Mouse (Mus musculus): ENCODE measurements around the gene Dolpp1. TPM values are rescaled to one million over a fixed set of nuclear protein-coding genes. Genes with fewer than 3 reads are reported as not detected.

Gene Dolpp1
- total and polyA plus RNA-seq, 3 experiments, result 17.9 to 22.3 (median 19.2) TPM

GRCm38 (mm10) chr2:30441518-30442497 is 49.8 kb downstream of the Dolpp1 start (continued):
- TF ChIP-seq E2F4 (IDR thresholded peaks at IDR 0.05; ENCODE audit: insufficient replicate concordance, low read depth, low read length) (peak; percentile 58; the same call in 1 of the 2 replicates), TCF12 (IDR thresholded peaks at IDR 0.05; ENCODE audit: low read depth, low read length) (peak; percentile 91; the same call in 1 of the 2 replicates), BHLHE40 (IDR thresholded peaks at IDR 0.05; ENCODE audit: low read depth, low read length) (peak; percentile 81), USF1 (IDR thresholded peaks at IDR 0.05; ENCODE audit: low read depth, low read length) (no peak), JUND (conservative IDR thresholded peaks at IDR 0.05; ENCODE audit: low read depth, low read length) (peak; percentile 90), ETS1 (conservative IDR thresholded peaks at IDR 0.05; ENCODE audit: low read depth, low read length) (peak; percentile 95), POLR2A (IDR thresholded peaks at IDR 0.05; ENCODE audit: low read depth, low read length) (peak; percentile 50; the same call in 1 of the 2 replicates), ZMIZ1 (IDR thresholded peaks at IDR 0.05; ENCODE audit: low read depth, low read length) (peak; percentile 73; the same call in 1 of the 2 replicates), ELF1 (IDR thresholded peaks at IDR 0.05; ENCODE audit: low read depth, low read length) (peak; percentile 74), ZC3H11A (IDR thresholded peaks at IDR 0.05; ENCODE audit: low read depth, low read length) (no peak)

- DNase-seq (ENCODE audit: extremely low read depth), result no peak
- Histone ChIP-seq H3K4me3 (replicated peaks in 1 of 3; ENCODE audit: low read depth in 2 of 3, low read length in 2 of 3, poor library complexity in 1 of 3) (peak overlapping the region; percentile 5 to 32 (median 20)), H3K4me1 (ENCODE audit: control insufficient read depth in 1 of 2, insufficient read depth in 2 of 2) (peaks cover 37 to 66% of the 10 kb centered on the region in 2 experiments), H3K4me2 (ENCODE audit: insufficient read depth, low read depth, poor library complexity, severe bottlenecking) (peak overlapping the region; percentile 52), H3K27me3 (replicated peaks) (no peaks in the 10 kb centered on the region), H3K9ac (ENCODE audit: insufficient read depth, low read depth) (peak overlapping the region; percentile 26; the same call in 1 of the 2 replicates), H3K27ac (ENCODE audit: insufficient read depth, low read depth) (peak overlapping the region; percentile 85), H3K9me3 (replicated peaks; ENCODE audit: low read length) (no peaks in the 10 kb centered on the region), H3K36me3 (replicated peaks in 1 of 2; ENCODE audit: control insufficient read depth in 1 of 2, insufficient read depth in 1 of 2, low read length in 1 of 2) (peaks cover 43 to 82% of the 10 kb centered on the region in 2 experiments), H3K79me2 (replicated peaks; ENCODE audit: control insufficient read depth, extremely low read depth, insufficient read depth, poor library complexity, severe bottlenecking) (no peaks in the 10 kb centered on the region)
- dilution Hi-C loops (cut with MboI; ENCODE audit: extremely low pct_ligation_motif_present, extremely low pct_unique_long_range_greater_than_20kb, low sequenced_read_pairs) (no loop called here), in situ Hi-C loops (cut with MboI; ENCODE audit: low pct_ligation_motif_present, low pct_unique_long_range_greater_than_20kb, low sequenced_read_pairs) (no loop called here)
- no peak for TF ChIP-seq PAX5 (IDR thresholded peaks at IDR 0.05; ENCODE audit: low read length)
- no peak for TF ChIP-seq CTCF (conservative IDR thresholded peaks at IDR 0.05 in 1 of 2, IDR thresholded peaks at IDR 0.05 in 1 of 2; ENCODE audit: low read depth in 2 of 2, low read length in 2 of 2)
- TF ChIP-seq ZNF384 (IDR thresholded peaks at IDR 0.05; ENCODE audit: low read depth, low read length), result no peak
- no peak for TF ChIP-seq GABPA (IDR thresholded peaks at IDR 0.05; ENCODE audit: insufficient replicate concordance, low read depth, low read length)
- no peak for TF ChIP-seq MAFK (IDR thresholded peaks at IDR 0.05; ENCODE audit: insufficient replicate concordance, low read length)
These were observed 50.4 kb downstream of the Dolpp1 start for GRCm38 (mm10) chr2:30442498-30442890.

GRCm38 (mm10) chr2:30443281-30443680 is 51.2 kb downstream of the Dolpp1 start:
- TF ChIP-seq UBTF (IDR thresholded peaks at IDR 0.05; ENCODE audit: low read depth, low read length) (no peak), IRF4 (IDR thresholded peaks at IDR 0.05; ENCODE audit: low read depth, low read length) (no peak), JUND (conservative IDR thresholded peaks at IDR 0.05; ENCODE audit: low read depth, low read length) (no peak), NELFE (IDR thresholded peaks at IDR 0.05; ENCODE audit: low read depth, low read length) (no peak), USF2 (conservative IDR thresholded peaks at IDR 0.05; ENCODE audit: low read depth, low read length) (no peak), CHD2 (IDR thresholded peaks at IDR 0.05; ENCODE audit: low read length) (no peak), POLR2A (IDR thresholded peaks at IDR 0.05; ENCODE audit: low read depth, low read length) (no peak), JUN (IDR thresholded peaks at IDR 0.05; ENCODE audit: insufficient read depth, low read depth, low read length) (no peak), SIN3A (IDR thresholded peaks at IDR 0.05; ENCODE audit: low read length) (no peak)

More at GRCm38 (mm10) chr2:30443281-30443680, 51.2 kb downstream of the Dolpp1 start:
- H3K9me3 ChIP-seq (replicated peaks; ENCODE audit: low read length), result peaks cover 3% of the 10 kb centered on the region
- DNase-seq (ENCODE audit: extremely low read depth), result no peak
- dilution Hi-C loops (cut with MboI; ENCODE audit: extremely low pct_ligation_motif_present, extremely low pct_unique_long_range_greater_than_20kb, low sequenced_read_pairs), result no loop called here
- peaks cover 38 to 72% of the 10 kb centered on the region in 2 experiments for H3K4me1 ChIP-seq (ENCODE audit: control insufficient read depth in 1 of 2, insufficient read depth in 2 of 2)
- H3K27ac ChIP-seq (ENCODE audit: insufficient read depth, low read depth), result 0 out of 2 replicates have a peak overlapping the region, but pooled peaks have one; percentile 85
- in situ Hi-C loops (cut with MboI; ENCODE audit: low pct_ligation_motif_present, low pct_unique_long_range_greater_than_20kb, low sequenced_read_pairs), result no loop called here
- H3K9ac ChIP-seq (ENCODE audit: insufficient read depth, low read depth), result no peak overlapping the region
- H3K79me2 ChIP-seq (replicated peaks; ENCODE audit: control insufficient read depth, extremely low read depth, insufficient read depth, poor library complexity, severe bottlenecking), result no peaks in the 10 kb centered on the region
- H3K4me2 ChIP-seq (ENCODE audit: insufficient read depth, low read depth, poor library complexity, severe bottlenecking), result no peak overlapping the region
- peaks cover 39 to 81% of the 10 kb centered on the region in 2 experiments for H3K36me3 ChIP-seq (replicated peaks in 1 of 2; ENCODE audit: control insufficient read depth in 1 of 2, insufficient read depth in 1 of 2, low read length in 1 of 2)
- H3K4me3 ChIP-seq (replicated peaks in 1 of 3; ENCODE audit: low read depth in 2 of 3, low read length in 2 of 3, poor library complexity in 1 of 3), result no peak overlapping the region
- H3K27me3 ChIP-seq (replicated peaks), result no peaks in the 10 kb centered on the region
